Mouse (Mus musculus) midbrain, embryonic 12.5 days (tissue): ENCODE results near the gene Cmip. TPM values are rescaled to one million over a fixed set of nuclear protein-coding genes. Genes with fewer than 3 reads are reported as not detected.
"Not testable (repeated sequence)": the region's sequence is repeated elsewhere in the genome, so short reads cannot be mapped to it uniquely, and the experiment has no call there.

Source experiments
- ATAC-seq: fragments of 200-750 bp; cut with Nextera tagmentation; 2 replicates; pipeline ENCODE4 v1.8.0; 2017; ENCODE audit warnings: low read depth, moderate TSS enrichment, moderate library complexity; ENCODE audit not compliant: low FRiP score
- H3K27ac ChIP-seq: fragments of 300-500 bp; sonication (generic); replicated peaks from 2 replicates; pipeline ENCODE4 v1.5.1; 2016; ENCODE audit warnings: mild to moderate bottlenecking
- H3K27me3 ChIP-seq: fragments of 300-500 bp; sonication (generic); 2 replicates; pipeline ENCODE4 v1.6.1; 2016; ENCODE audit warnings: mild to moderate bottlenecking
- H3K36me3 ChIP-seq: fragments of 300-500 bp; sonication (generic); 2 replicates; pipeline ENCODE4 v1.6.1; 2016
- H3K4me1 ChIP-seq: fragments of 300-500 bp; sonication (generic); 2 replicates; pipeline ENCODE4 v1.6.1; 2016
- H3K4me2 ChIP-seq: fragments of 300-500 bp; sonication (generic); replicated peaks from 2 replicates; pipeline ENCODE4 v1.6.1; 2016; ENCODE audit warnings: mild to moderate bottlenecking, moderate library complexity
- H3K4me3 ChIP-seq: fragments of 300-500 bp; sonication (generic); 2 replicates; pipeline ENCODE4 v1.5.1; 2016; ENCODE audit warnings: mild to moderate bottlenecking
- H3K9ac ChIP-seq: fragments of 300-500 bp; sonication (generic); replicated peaks from 2 replicates; pipeline ENCODE4 v1.6.1; 2016; ENCODE audit warnings: mild to moderate bottlenecking, moderate library complexity
- H3K9me3 ChIP-seq: fragments of 300-500 bp; sonication (generic); 2 replicates; pipeline ENCODE4 v1.6.1; 2016; ENCODE audit warnings: mild to moderate bottlenecking
- WGBS: fragments of 180-500 bp; shearing (Covaris S2); methylation state at CpG from one replicate; pipeline ENCODE4 v1.1.7; 2016; 5-methylcytosine and 5-hydroxymethylcytosine counted together
- polyA plus RNA-seq: library from polyadenylated mRNA; unstranded; fragments of >200 nt; fragmentation: Nextera tagmentation; extraction: Ambion mirVana; gene quantifications from 2 replicates; pipeline ENCODE4 v1.2.1, GENCODE M21; 2016

Gene Cmip
- polyA plus RNA-seq, 1 experiment from 2014 or later = 30.0 TPM

DNA sequence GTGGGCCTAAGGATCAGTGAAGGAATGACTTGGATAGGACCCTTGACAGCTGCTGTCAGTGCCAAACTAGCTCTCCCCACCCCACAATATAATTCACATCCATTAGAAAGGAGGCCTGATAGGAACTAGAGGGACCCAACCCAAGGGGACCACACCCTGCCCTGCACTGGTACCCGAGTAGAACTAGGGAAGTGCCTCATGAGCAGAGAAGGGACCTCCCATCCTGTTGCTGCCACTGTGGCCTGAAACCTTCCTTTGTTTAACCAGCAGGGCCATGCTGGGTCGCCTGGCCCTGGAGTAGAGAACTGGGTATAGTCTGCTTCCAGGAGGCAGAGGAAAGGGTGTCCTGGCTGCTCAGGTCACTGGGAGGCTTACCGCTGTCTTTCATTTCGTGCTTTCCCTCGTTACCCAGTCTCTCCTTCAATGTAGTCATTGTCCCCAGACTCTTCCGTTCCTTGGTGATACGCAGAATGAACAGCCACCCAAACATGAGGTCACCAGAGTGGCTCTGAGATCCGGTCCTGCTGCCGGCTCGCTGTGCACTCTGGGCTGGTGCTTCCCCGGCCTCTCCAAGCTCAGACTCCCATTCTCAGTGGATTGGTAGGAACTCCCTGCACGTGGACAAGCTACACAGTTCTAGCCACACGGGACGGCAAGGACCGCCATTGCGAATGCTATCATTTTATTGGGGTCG, 164.1 kb downstream of the Cmip start:
- no peak for ATAC-seq
- Histone ChIP-seq H3K4me2 (no peak overlapping the region), H3K27ac (no peak overlapping the region), H3K27me3 (no peaks in the 10 kb centered on the region), H3K4me3 (no peak overlapping the region), H3K4me1 (no peaks in the 10 kb centered on the region), H3K9ac (no peak overlapping the region), H3K36me3 (peaks cover 44% of the 10 kb centered on the region), H3K9me3 (no peaks in the 10 kb centered on the region)
- WGBS = 90% methylated on average over 17 of the region's 17 CpGs

DNA sequence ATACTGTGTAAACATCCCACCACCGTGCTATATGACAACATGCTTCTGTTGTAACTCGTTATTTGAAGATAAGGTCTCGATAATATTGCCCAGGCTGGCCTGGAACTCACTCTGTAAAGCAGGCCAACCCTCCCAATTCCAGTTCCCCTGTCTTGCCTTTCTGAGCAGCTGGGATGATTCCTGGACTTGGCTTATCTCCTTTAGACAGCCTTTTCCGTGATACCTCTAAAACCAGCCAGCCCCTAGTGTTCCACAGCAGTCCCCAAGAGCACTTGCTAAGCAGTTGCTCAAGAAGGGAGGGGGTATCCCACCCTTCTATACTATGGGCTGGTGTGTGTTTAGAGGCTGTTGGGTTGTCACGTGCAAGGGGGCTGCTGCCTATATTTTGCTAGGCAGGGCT, 165.0 kb downstream of the Cmip start:
- H3K36me3 ChIP-seq = peaks cover 52% of the 10 kb centered on the region
- H3K9me3 ChIP-seq = no peaks in the 10 kb centered on the region
- 93% methylated on average over 5 of the region's 5 CpGs for WGBS
- ATAC-seq = no peak
- no peak overlapping the region for H3K27ac ChIP-seq
- H3K4me3 ChIP-seq = no peak overlapping the region
- no peak overlapping the region for H3K4me2 ChIP-seq
- H3K9ac ChIP-seq = no peak overlapping the region
- no peaks in the 10 kb centered on the region for H3K4me1 ChIP-seq
- H3K27me3 ChIP-seq = no peaks in the 10 kb centered on the region

DNA sequence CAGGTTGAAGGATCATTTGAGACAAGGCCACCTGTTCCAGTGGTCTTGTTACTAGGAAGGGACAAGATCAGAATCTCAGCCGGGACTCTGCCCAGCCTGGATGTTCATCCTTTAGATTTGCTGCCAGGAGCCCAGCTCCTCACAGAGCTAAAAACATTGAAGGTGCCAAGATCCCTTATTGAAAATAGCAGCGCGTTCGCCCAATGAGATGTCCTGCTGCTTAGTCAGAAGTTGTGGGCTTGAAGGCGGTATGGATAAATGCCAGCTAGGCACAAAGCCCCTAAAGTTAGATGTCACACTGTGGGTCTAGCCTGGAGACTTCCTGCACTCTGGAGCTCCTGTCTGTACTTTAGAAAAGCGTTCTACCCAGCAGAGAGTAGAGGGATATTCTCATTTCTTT, 165.5 kb downstream of the Cmip start:
- Histone ChIP-seq H3K36me3 (peaks cover 56% of the 10 kb centered on the region), H3K9me3 (no peaks in the 10 kb centered on the region), H3K4me2 (no peak overlapping the region), H3K27ac (no peak overlapping the region), H3K27me3 (no peaks in the 10 kb centered on the region), H3K9ac (no peak overlapping the region), H3K4me3 (no peak overlapping the region), H3K4me1 (no peaks in the 10 kb centered on the region)
- WGBS = 91% methylated on average over 6 of the region's 6 CpGs
- ATAC-seq = no peak

DNA sequence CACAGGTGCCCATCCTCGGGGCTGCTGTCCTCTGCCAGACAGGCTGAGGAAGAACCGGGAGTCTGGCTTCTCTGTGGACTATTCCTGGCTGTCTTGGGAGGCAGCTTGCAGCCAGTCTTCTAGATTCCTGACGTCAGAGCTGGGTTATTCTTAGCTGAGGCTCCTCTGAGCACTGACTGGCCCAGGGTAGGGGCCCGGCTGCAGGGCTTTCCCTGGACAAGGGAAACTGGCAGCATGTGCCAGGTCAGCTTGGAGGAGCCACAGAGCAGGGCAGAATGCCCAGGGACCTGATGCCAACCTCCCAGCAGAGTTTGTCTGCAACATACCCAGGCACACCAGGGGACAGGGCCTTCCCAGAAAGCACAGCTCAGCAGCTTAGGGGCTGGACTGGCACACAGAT, 166.2 kb downstream of the Cmip start:
- Histone ChIP-seq H3K27me3 (no peaks in the 10 kb centered on the region), H3K9me3 (no peaks in the 10 kb centered on the region), H3K4me2 (no peak overlapping the region), H3K36me3 (peaks cover 54% of the 10 kb centered on the region), H3K4me3 (no peak overlapping the region), H3K9ac (no peak overlapping the region), H3K4me1 (no peaks in the 10 kb centered on the region), H3K27ac (no peak overlapping the region)
- no peak for ATAC-seq
- 86% methylated on average over 4 of the region's 4 CpGs for WGBS

DNA sequence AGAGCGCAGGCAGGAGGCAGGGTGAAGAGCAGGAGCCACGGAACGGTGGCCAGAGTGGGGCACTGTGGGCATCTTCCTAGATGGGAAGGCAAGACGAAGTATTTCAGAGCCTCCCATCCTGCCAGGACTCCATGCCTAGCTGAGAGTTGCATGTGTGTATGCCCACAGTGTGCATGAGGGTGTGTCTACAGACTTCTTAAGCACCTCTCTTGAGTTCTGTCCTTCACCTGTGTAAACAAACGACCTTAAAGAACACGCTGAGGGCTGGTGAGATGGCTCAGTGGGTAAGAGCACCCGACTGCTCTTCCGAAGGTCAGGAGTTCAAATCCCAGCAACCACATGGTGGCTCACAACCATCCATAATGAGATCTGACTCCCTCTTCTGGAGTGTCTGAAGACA, 171.0 kb downstream of the Cmip start:
- not testable (repeated sequence) for H3K4me2 ChIP-seq, H3K9me3 ChIP-seq, ATAC-seq, H3K4me1 ChIP-seq, H3K27ac ChIP-seq, H3K9ac ChIP-seq, H3K4me3 ChIP-seq, H3K27me3 ChIP-seq
- WGBS = 90% methylated on average over 8 of the region's 8 CpGs
- peaks cover 83% of the 10 kb centered on the region for H3K36me3 ChIP-seq

DNA sequence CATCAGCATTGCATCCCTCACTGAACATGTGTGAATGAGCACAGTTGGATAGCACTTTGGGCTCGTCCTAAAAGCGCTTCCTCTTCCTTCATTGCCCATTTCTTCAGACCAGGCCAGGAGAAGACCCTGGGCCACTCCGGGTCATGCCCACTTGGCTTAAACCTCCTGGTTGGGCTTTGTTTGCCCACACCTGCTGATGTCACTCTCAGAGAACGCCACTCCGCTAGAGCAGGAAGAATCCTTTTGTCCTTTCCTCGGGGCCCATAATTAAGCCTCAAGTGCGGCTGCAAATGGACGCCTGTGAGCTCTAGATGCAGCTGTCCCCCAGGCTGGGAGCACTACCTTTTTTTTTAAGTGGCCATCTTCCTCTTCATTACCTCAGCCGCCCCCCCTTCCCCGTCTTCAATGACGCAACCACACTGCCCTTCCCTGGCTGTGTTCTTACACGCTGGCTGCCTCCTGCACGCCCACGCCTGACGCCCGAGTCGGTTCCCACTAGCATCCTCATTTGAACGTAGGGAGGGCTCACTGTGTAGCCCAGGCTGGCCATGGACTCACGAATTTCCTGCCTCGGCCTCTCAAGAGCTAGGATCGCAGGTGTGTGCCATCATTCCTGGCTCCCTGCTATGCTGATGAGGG, 171.8 kb downstream of the Cmip start:
- Histone ChIP-seq H3K27ac (peak overlapping the region; percentile 10; the same call in 1 of the 2 replicates), H3K9ac (no peak overlapping the region), H3K9me3 (no peaks in the 10 kb centered on the region), H3K27me3 (no peaks in the 10 kb centered on the region), H3K4me3 (no peak overlapping the region), H3K36me3 (peaks cover 83% of the 10 kb centered on the region), H3K4me2 (no peak overlapping the region), H3K4me1 (no peaks in the 10 kb centered on the region; the same call in 1 of the 2 replicates)
- ATAC-seq = no peak
- WGBS = 80% methylated on average over 21 of the region's 21 CpGs

DNA sequence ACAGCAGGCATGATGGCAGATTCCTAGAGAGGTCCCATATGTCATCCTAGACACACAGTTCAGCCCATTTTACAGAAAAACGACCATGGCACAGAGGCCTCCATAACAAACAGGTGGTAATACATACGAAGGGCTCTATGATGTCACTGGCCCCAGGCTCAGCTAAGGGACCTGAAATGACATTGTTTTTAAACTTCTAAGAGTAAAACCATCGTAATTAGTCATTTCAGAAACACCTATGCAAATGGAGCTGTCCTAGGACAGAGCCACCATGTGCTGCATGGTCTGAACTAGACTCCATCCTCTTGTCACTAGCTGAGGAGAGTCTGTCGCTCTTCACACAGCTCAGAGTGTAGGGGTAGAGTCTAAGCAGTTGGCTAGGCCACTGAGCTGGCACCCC, 173.8 kb downstream of the Cmip start:
- Histone ChIP-seq H3K9me3 (no peaks in the 10 kb centered on the region), H3K9ac (no peak overlapping the region), H3K4me3 (no peak overlapping the region), H3K4me1 (no peaks in the 10 kb centered on the region; the same call in 1 of the 2 replicates), H3K36me3 (peaks cover 84% of the 10 kb centered on the region), H3K27ac (no peak overlapping the region), H3K27me3 (no peaks in the 10 kb centered on the region), H3K4me2 (no peak overlapping the region)
- ATAC-seq = no peak
- 92% methylated on average over 4 of the region's 4 CpGs for WGBS

DNA sequence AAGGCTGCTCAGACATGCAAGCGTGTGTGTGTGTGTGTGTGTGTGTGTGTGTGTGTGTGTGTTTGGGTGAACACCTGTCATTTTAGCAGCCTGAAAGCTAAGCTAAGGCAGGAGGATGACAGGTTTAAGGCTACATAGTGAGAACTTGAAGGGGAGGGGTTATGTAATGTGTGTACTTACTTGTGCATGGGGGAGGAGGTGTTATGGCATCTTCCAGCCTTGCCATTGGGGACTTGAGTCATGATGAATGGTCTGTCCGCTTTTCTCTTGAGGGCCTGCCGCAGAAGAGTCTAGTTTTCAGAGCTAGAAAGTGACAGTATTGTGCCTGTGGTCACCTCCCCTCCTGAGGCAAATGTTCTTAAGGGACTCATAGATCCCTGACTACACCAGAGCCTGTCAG, 174.7 kb downstream of the Cmip start:
- H3K36me3 ChIP-seq = peaks cover 85% of the 10 kb centered on the region
- no peak overlapping the region for H3K4me2 ChIP-seq
- H3K9me3 ChIP-seq = no peaks in the 10 kb centered on the region
- no peaks in the 10 kb centered on the region for H3K27me3 ChIP-seq
- ATAC-seq = no peak
- WGBS = 96% methylated on average over 3 of the region's 3 CpGs
- H3K4me1 ChIP-seq = no peaks in the 10 kb centered on the region; the same call in 1 of the 2 replicates
- no peak overlapping the region for H3K27ac ChIP-seq
- H3K4me3 ChIP-seq = no peak overlapping the region
- no peak overlapping the region for H3K9ac ChIP-seq

DNA sequence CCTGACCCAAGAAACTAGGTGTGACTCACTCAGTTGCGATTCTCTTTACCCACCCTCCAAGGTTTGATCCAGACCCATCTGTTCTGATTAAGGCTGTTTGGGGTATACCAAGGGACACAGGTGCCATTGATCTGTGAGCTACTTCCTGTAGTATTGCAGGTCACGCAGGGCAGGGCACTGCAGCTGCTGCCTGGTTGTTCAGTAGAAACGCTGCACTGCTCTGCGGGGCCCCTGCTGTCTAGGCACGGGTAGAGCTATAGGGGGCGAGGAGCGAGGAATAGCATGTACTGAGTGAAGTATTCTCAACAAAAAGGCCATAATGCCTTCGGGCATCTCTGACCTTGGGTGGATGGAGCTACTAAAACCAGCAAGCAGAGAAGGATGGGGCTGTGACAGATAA, 175.2 kb downstream of the Cmip start:
- H3K27me3 ChIP-seq = no peaks in the 10 kb centered on the region
- no peaks in the 10 kb centered on the region for H3K9me3 ChIP-seq
- H3K36me3 ChIP-seq = peaks cover 85% of the 10 kb centered on the region
- H3K27ac ChIP-seq = no peak overlapping the region
- H3K4me1 ChIP-seq = no peaks in the 10 kb centered on the region; the same call in 1 of the 2 replicates
- no peak for ATAC-seq
- H3K4me3 ChIP-seq = no peak overlapping the region
- no peak overlapping the region for H3K9ac ChIP-seq
- WGBS = 86% methylated on average over 8 of the region's 8 CpGs
- H3K4me2 ChIP-seq = no peak overlapping the region

DNA sequence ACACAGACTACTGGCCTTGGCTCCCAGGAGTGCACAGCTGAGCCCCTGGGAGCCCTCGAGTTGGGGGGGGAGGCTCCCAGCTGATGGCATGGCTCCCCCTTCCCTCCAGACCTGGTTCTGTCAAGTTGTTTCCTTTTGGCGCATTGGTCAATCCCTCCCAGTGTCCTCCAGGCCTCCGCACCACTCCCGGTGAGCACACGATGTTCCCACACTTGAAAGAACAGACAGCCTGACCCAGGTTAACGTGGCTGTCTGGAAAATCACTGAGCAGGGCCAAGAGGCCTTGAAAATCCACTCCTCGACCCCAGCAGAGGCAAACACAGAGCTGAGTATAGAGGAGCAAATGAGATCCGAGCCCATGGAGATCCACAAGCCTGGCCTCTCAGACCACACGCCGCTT, 177.1 kb downstream of the Cmip start:
- no peak overlapping the region for H3K9ac ChIP-seq
- no peaks in the 10 kb centered on the region for H3K4me1 ChIP-seq
- no peaks in the 10 kb centered on the region for H3K27me3 ChIP-seq
- no peak for ATAC-seq
- 91% methylated on average over 10 of the region's 10 CpGs for WGBS
- no peak overlapping the region for H3K4me3 ChIP-seq
- H3K4me2 ChIP-seq = no peak overlapping the region
- no peak overlapping the region for H3K27ac ChIP-seq
- H3K9me3 ChIP-seq = no peaks in the 10 kb centered on the region
- H3K36me3 ChIP-seq = peaks cover 91% of the 10 kb centered on the region

DNA sequence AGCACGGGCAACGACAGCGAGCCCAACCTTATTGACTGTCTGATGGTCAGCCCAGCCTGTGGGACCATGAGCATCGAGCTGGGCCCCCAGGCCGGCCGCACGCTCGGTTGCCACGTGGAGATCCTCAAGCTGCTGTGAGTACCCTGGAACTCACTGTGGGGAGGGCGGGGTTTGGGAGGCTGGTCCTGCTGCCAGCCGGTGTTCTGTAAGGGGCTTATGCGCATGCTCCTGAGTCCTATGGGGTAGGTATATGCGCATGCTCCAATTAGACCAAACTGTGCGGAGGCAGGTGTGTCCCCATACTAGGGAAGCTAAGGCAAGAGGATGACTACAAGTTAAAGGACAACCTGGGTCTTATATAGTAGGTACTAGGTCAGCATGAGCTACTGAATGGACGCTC, 179.9 kb downstream of the Cmip start:
- H3K27me3 ChIP-seq = no peaks in the 10 kb centered on the region
- H3K36me3 ChIP-seq = peaks cover 85% of the 10 kb centered on the region

DNA sequence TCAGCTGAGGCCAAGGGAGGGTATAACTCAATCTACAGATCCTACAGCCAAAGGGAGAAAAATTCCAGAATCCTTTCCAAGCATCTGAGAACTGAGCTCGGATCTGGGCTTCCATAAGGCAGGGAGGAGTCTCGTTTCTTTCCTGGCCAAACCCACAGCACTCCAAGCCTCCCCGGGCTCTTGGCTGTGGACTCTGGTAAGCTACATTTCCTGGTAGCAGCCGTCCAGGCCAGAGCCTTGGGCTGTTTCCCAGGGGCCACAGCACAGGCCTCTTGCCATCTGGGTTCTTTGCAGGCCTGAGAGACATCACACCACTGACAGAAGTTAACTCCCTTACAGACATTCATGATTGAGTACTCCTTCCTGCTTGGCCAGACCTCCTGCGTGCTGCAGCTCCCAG, 180.8 kb downstream of the Cmip start:
- H3K27me3 ChIP-seq = no peaks in the 10 kb centered on the region
- no peak for ATAC-seq
- 95% methylated on average over 5 of the region's 5 CpGs for WGBS
- H3K4me2 ChIP-seq = no peak overlapping the region
- H3K9me3 ChIP-seq = no peaks in the 10 kb centered on the region
- no peaks in the 10 kb centered on the region for H3K4me1 ChIP-seq
- peaks cover 80% of the 10 kb centered on the region for H3K36me3 ChIP-seq
- no peak overlapping the region for H3K9ac ChIP-seq
- no peak overlapping the region for H3K4me3 ChIP-seq
- no peak overlapping the region for H3K27ac ChIP-seq

More for the DNA sequence above, 179.9 kb downstream of the Cmip start:
- Histone ChIP-seq H3K27ac (no peak overlapping the region), H3K9me3 (no peaks in the 10 kb centered on the region), H3K9ac (no peak overlapping the region), H3K4me3 (no peak overlapping the region), H3K4me2 (no peak overlapping the region), H3K4me1 (no peaks in the 10 kb centered on the region)
- no peak for ATAC-seq
- 93% methylated on average over 15 of the region's 15 CpGs for WGBS
